Mouse (Mus musculus) testis, adult 2 months (tissue): ENCODE data around the gene Abhd2.

ENCODE experiments used
- CTCF ChIP-seq: fragments of 200-500 bp; IDR thresholded peaks from 2 replicates; pipeline ENCODE4 v1.5.1; 2012; ENCODE audit warnings: low read depth, mild to moderate bottlenecking, inconsistent platforms, low read length, moderate library complexity; ENCODE audit not compliant: control insufficient read depth, insufficient read depth, insufficient replicate concordance
- POLR2A ChIP-seq: fragments of 200-500 bp; IDR thresholded peaks from 2 replicates; pipeline ENCODE4 v1.6.1; 2012; ENCODE audit warnings: low read depth, mild to moderate bottlenecking, inconsistent platforms, low read length, moderate library complexity; ENCODE audit not compliant: control insufficient read depth

GRCm38 (mm10) chr7:79346555-79347075 is 73.6 kb downstream of the Abhd2 start:
- TF ChIP-seq CTCF (no peak), POLR2A (no peak)
